8 mouse cellular contexts compared by ENCODE assay signal in the genomic region with DNA sequence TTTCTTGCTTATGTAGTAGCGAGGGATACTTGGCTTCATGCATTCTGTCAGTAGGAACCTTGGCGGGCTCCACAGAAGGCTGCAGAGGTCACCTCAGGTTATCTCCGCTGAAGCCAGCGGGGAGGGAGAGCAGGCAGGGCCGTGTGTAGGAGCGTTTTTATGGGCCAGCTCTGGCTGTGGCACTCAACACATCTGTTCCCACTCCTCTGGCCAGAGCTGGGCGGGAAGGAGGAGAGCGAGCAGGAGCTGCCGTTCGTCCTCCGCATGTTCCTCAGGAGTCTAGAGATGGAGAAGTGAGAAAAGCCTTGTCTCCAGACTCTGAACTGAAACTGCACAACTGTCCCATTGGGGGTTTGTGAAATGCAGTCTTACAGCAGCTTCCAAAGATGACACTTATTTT.
DNase-seq lines count a peak whose midpoint lies in the region; ATAC-seq and TF ChIP-seq lines count a peak whose summit lies in the region.

No protein-coding gene starts in this region.

- TF ChIP-seq EP300 in liver, embryonic 14.5 days (IDR thresholded peaks at IDR 0.05; ENCODE audit: low read depth) = no peak

- peak; percentile 20 for DNase-seq in kidney, adult 11 months
- DNase-seq in kidney, adult 2 months = no peak
- peak; percentile 57 for DNase-seq in embryo, embryonic 10.5 days (ENCODE audit: low spot score)
- DNase-seq in liver, embryonic 14.5 days (ENCODE audit: low read depth in 3 of 3, low spot score in 3 of 3) = no peak
- no peak for DNase-seq in hindbrain, embryonic 14.5 days (ENCODE audit: low spot score)
- no peak for DNase-seq in retina, embryonic 14.5 days (ENCODE audit: low spot score)
- DNase-seq in hindbrain, postnatal 0 days (ENCODE audit: low spot score) = no peak

- no peaks in the 10 kb centered on the region for H3K9me3 ChIP-seq in heart, embryonic 11.5 days (replicated peaks; ENCODE audit: control insufficient read depth, low read length)
- H3K9me3 ChIP-seq in liver, embryonic 14.5 days (ENCODE audit: control insufficient read depth, low read length) = no peaks in the 10 kb centered on the region
- H3K9me3 ChIP-seq in hindbrain, embryonic 14.5 days (ENCODE audit: control insufficient read depth, low read length) = no peaks in the 10 kb centered on the region
- H3K9me3 ChIP-seq in hindbrain, postnatal 0 days (ENCODE audit: low read length) = no peaks in the 10 kb centered on the region

- H3K4me2 ChIP-seq in heart, embryonic 11.5 days = peak overlapping the region; percentile 47
- H3K4me2 ChIP-seq in liver, embryonic 14.5 days (ENCODE audit: low read depth) = peak overlapping the region; percentile 22
- H3K4me2 ChIP-seq in hindbrain, embryonic 14.5 days (replicated peaks) = no peak overlapping the region
- H3K4me2 ChIP-seq in hindbrain, postnatal 0 days (ENCODE audit: low read depth, low read length) = no peak overlapping the region

- no peak for ATAC-seq in heart, embryonic 11.5 days (replicated peaks; ENCODE audit: insufficient number of reproducible peaks, low FRiP score, low TSS enrichment)
- no peak for ATAC-seq in liver, embryonic 14.5 days (ENCODE audit: insufficient read depth)
- ATAC-seq in hindbrain, embryonic 14.5 days (ENCODE audit: low FRiP score) = no peak
- ATAC-seq in hindbrain, postnatal 0 days = no peak

- TF ChIP-seq POLR2A in kidney, adult 2 months (IDR thresholded peaks at IDR 0.05; ENCODE audit: low read depth, low read length) = no peak

- no peak overlapping the region for H3K9ac ChIP-seq in heart, embryonic 11.5 days (ENCODE audit: low read depth, low read length)
- H3K9ac ChIP-seq in liver, embryonic 14.5 days (replicated peaks) = no peak overlapping the region
- no peak overlapping the region for H3K9ac ChIP-seq in hindbrain, embryonic 14.5 days
- H3K9ac ChIP-seq in hindbrain, postnatal 0 days (replicated peaks; ENCODE audit: low read length) = no peak overlapping the region

- H3K36me3 ChIP-seq in kidney, adult 2 months (ENCODE audit: control insufficient read depth, insufficient read depth, low read length) = no peaks in the 10 kb centered on the region
- H3K36me3 ChIP-seq in heart, embryonic 11.5 days (ENCODE audit: control insufficient read depth, insufficient read depth, low read length) = no peaks in the 10 kb centered on the region
- H3K36me3 ChIP-seq in liver, embryonic 14.5 days (replicated peaks; ENCODE audit: control insufficient read depth, insufficient read depth, low read depth) = no peaks in the 10 kb centered on the region
- no peaks in the 10 kb centered on the region for H3K36me3 ChIP-seq in hindbrain, embryonic 14.5 days (replicated peaks; ENCODE audit: control insufficient read depth, insufficient read depth)
- no peaks in the 10 kb centered on the region for H3K36me3 ChIP-seq in hindbrain, postnatal 0 days (ENCODE audit: insufficient read depth, low read length)

- H3K4me1 ChIP-seq in kidney, adult 2 months (ENCODE audit: control insufficient read depth, insufficient read depth, low read length) = peaks cover 32% of the 10 kb centered on the region
- peaks cover 81% of the 10 kb centered on the region for H3K4me1 ChIP-seq in heart, embryonic 11.5 days (ENCODE audit: control insufficient read depth, insufficient read depth, low read length)
- H3K4me1 ChIP-seq in liver, embryonic 14.5 days (replicated peaks; ENCODE audit: control insufficient read depth in 2 of 2, insufficient read depth in 2 of 2, low read length in 1 of 2) = peaks cover 23 to 43% of the 10 kb centered on the region in 2 experiments
- peaks cover 47% of the 10 kb centered on the region for H3K4me1 ChIP-seq in hindbrain, embryonic 14.5 days (replicated peaks; ENCODE audit: control insufficient read depth, insufficient read depth, low read length)
- H3K4me1 ChIP-seq in hindbrain, postnatal 0 days (ENCODE audit: insufficient read depth, low read length) = peaks cover 15% of the 10 kb centered on the region

- TF ChIP-seq CTCF in kidney, adult 2 months (conservative IDR thresholded peaks at IDR 0.05; ENCODE audit: insufficient read depth, insufficient read length, low read depth, low read length) = no peak
- TF ChIP-seq CTCF in liver, embryonic 14.5 days (IDR thresholded peaks at IDR 0.05; ENCODE audit: low read depth) = no peak
- TF ChIP-seq CTCF in hindbrain, postnatal 0 days (IDR thresholded peaks at IDR 0.05; ENCODE audit: low read depth) = no peak

- no peaks in the 10 kb centered on the region for H3K27me3 ChIP-seq in kidney, adult 2 months (replicated peaks; ENCODE audit: control insufficient read depth, insufficient read depth, low read length)
- H3K27me3 ChIP-seq in heart, embryonic 11.5 days (ENCODE audit: control insufficient read depth, insufficient read depth, low read length) = no peaks in the 10 kb centered on the region
- H3K27me3 ChIP-seq in liver, embryonic 14.5 days (ENCODE audit: control insufficient read depth, insufficient read depth, low read length) = no peaks in the 10 kb centered on the region
- peaks cover 8% of the 10 kb centered on the region for H3K27me3 ChIP-seq in hindbrain, embryonic 14.5 days (ENCODE audit: control insufficient read depth, insufficient read depth, low read length)
- H3K27me3 ChIP-seq in hindbrain, postnatal 0 days (ENCODE audit: insufficient read depth, low read length) = no peaks in the 10 kb centered on the region

- no peak overlapping the region for H3K27ac ChIP-seq in kidney, adult 2 months (ENCODE audit: insufficient read depth, low read depth, low read length)
- no peak overlapping the region for H3K27ac ChIP-seq in heart, embryonic 11.5 days (ENCODE audit: low read depth, low read length)
- H3K27ac ChIP-seq in liver, embryonic 14.5 days = no peak overlapping the region
- H3K27ac ChIP-seq in hindbrain, embryonic 14.5 days = no peak overlapping the region
- H3K27ac ChIP-seq in hindbrain, postnatal 0 days = no peak overlapping the region

- 72% methylated on average over 11 of the region's 11 CpGs for WGBS in kidney, adult 2 months
- WGBS in heart, embryonic 11.5 days (ENCODE audit: insufficient replicate concordance) = 5% methylated on average over 11 of the region's 11 CpGs
- 35% methylated on average over 11 of the region's 11 CpGs for WGBS in liver, embryonic 14.5 days (ENCODE audit: insufficient replicate concordance)
- 55% methylated on average over 11 of the region's 11 CpGs for WGBS in hindbrain, embryonic 14.5 days
- WGBS in hindbrain, postnatal 0 days = 67% methylated on average over 11 of the region's 11 CpGs

- H3K4me3 ChIP-seq in kidney, adult 2 months (ENCODE audit: insufficient read depth, low read depth, low read length) = no peak overlapping the region
- no peak overlapping the region for H3K4me3 ChIP-seq in heart, embryonic 11.5 days (ENCODE audit: low read depth, low read length)
- H3K4me3 ChIP-seq in liver, embryonic 14.5 days (ENCODE audit: insufficient read depth in 1 of 2, low read depth in 2 of 2, low read length in 2 of 2) = no peak overlapping the region
- H3K4me3 ChIP-seq in hindbrain, embryonic 14.5 days (replicated peaks; ENCODE audit: low read length) = no peak overlapping the region
- H3K4me3 ChIP-seq in hindbrain, postnatal 0 days (ENCODE audit: low read length) = no peak overlapping the region

Comparison
In these comparisons a context has a peak if more than half of its experiments do, and no peak if none do; other contexts are left out.
1. DNase-seq: peak in kidney, adult 11 months (single experiment) and embryo, embryonic 10.5 days (single experiment); none in kidney, adult 2 months (single experiment), liver, embryonic 14.5 days (0 of 3), hindbrain, embryonic 14.5 days (single experiment), retina, embryonic 14.5 days (single experiment) and hindbrain, postnatal 0 days (single experiment).
2. H3K4me2 ChIP-seq: peak in heart, embryonic 11.5 days (single experiment) and liver, embryonic 14.5 days (single experiment); none in hindbrain, embryonic 14.5 days (single experiment) and hindbrain, postnatal 0 days (single experiment).